ENCODE assay signal across 33 mouse cellular contexts in the genomic region with DNA sequence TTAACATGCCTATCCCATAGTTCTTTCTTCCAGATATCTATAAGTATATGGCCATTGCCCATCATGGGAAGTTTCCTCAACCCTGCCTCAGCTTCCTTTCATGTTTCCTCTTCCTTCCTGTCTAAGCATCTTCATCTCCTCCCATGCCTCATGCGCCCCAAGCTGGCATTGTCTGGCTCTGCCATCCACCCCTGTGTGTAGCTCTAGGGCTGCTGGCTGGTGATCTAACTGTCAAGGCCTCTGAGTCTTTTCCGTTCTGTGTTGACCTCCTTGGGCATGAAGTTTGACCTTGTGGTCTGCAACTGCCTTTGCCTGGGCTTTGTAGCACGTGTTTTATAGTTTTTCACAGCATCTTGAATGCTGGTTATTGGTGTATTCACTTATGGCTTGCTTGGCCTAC. TPM values are rescaled to one million over a fixed set of nuclear protein-coding genes. Genes with fewer than 3 reads are reported as not detected.
"Had no signal": no experiment of that assay in that cellular context is flagged by ENCODE, and none has a peak within 500 bp of the region (broad histone marks: within the 10 kb centered on the region; RNA-seq: fewer than 3 reads in every experiment).

No protein-coding gene starts in this region.

- DNase-seq: kidney, adult 18-20 months; kidney, adult 9 months; kidney, postnatal 25 days; layer of hippocampus, adult 9-11 months; liver, embryonic 13.5 days; lung, adult 2 months; lung, postnatal 14 days; lung, postnatal 4 days; right cerebral cortex, postnatal 25 days; spleen, adult 18-20 months; thymus, postnatal 25 days had no signal

- ATAC-seq: intestine, embryonic 16.5 days; midbrain, embryonic 16.5 days had no signal

RNA-seq across cellular contexts. Expression of gene Gm10160, which starts 10.3 kb away (rescaled TPM):
- total RNA-seq: layer of hippocampus, adult 2 months; layer of hippocampus, postnatal 25 days; left cerebral cortex, adult 2 months; left cerebral cortex, postnatal 10 days; left cerebral cortex, postnatal 36 days; liver, adult 2 months; megakaryocyte, adult 5-6 weeks; monocyte, adult 5-6 weeks had no signal
- polyA plus RNA-seq: intestine, embryonic 16.5 days; kidney, postnatal 0 days; large intestine, adult 2 months; limb, embryonic 11.5 days; limb, embryonic 14.5 days; liver, adult 2 months; liver, embryonic 13.5 days; liver, embryonic 16.5 days; lung, adult 2 months; lung, embryonic 16.5 days; midbrain, embryonic 12.5 days; midbrain, embryonic 16.5 days; neural tube, embryonic 11.5 days; neural tube, embryonic 14.5 days; stomach, embryonic 15.5 days; testis, adult 2 months; thymus, postnatal 0 days had no signal
